Comparison of ENCODE assay signal across 8 mouse cellular contexts in genomic region chr6:106769290-106769866, GRCm38 (mm10). TPM values are rescaled to one million over a fixed set of nuclear protein-coding genes. Genes with fewer than 3 reads are reported as not detected.
A peak's percentile ranks its signal among the peaks of the same experiment; 100 is the strongest.
DNase-seq lines count a peak whose midpoint lies in the region; ATAC-seq lines count a peak whose summit lies in the region.

No protein-coding gene starts in this region.

- H3K27ac ChIP-seq in neural tube, embryonic 11.5 days (ENCODE audit: low read depth, low read length): 0 out of 2 replicates have a peak overlapping the region, but pooled peaks have one; percentile 4
- no peak overlapping the region for H3K27ac ChIP-seq in embryonic facial prominence, embryonic 11.5 days (replicated peaks; ENCODE audit: low read depth, low read length)
- H3K27ac ChIP-seq in intestine, embryonic 14.5 days (ENCODE audit: low read depth): peak overlapping the region; percentile 65
- peak overlapping the region; percentile 69; the same call in 1 of the 2 replicates for H3K27ac ChIP-seq in midbrain, embryonic 15.5 days

- DNase-seq in neural tube, embryonic 11.5 days (ENCODE audit: low spot score): peak; percentile 11
- DNase-seq in neural tube, embryonic 10.5 days (ENCODE audit: extremely low spot score, low spot score): no peak
- no peak for DNase-seq in embryonic facial prominence, embryonic 11.5 days (ENCODE audit: low spot score)
- no peak for DNase-seq in intestine, embryonic 14.5 days (ENCODE audit: low spot score)
- DNase-seq in MN1 (ENCODE audit: low spot score): no peak
- no peak for DNase-seq in frontal cortex, postnatal 36 days (ENCODE audit: low spot score in 2 of 2)
- no peak for DNase-seq in thymus, postnatal 25 days

- ATAC-seq in neural tube, embryonic 11.5 days (ENCODE audit: insufficient read depth, low FRiP score, low TSS enrichment): peak; percentile 78
- peak; percentile 86 for ATAC-seq in embryonic facial prominence, embryonic 11.5 days (replicated peaks; ENCODE audit: insufficient number of reproducible peaks, low FRiP score, low TSS enrichment, low read depth)
- peak; percentile 85 for ATAC-seq in intestine, embryonic 14.5 days (replicated peaks; ENCODE audit: low FRiP score, low TSS enrichment, low read depth)
- peak; percentile 84 for ATAC-seq in midbrain, embryonic 15.5 days (replicated peaks)

- no peaks in the 10 kb centered on the region for H3K27me3 ChIP-seq in neural tube, embryonic 11.5 days (ENCODE audit: control insufficient read depth, insufficient read depth, low read length)
- H3K27me3 ChIP-seq in embryonic facial prominence, embryonic 11.5 days (ENCODE audit: control insufficient read depth, insufficient read depth, low read length): no peaks in the 10 kb centered on the region
- no peaks in the 10 kb centered on the region for H3K27me3 ChIP-seq in intestine, embryonic 14.5 days (replicated peaks; ENCODE audit: control insufficient read depth, insufficient read depth, low read length)
- H3K27me3 ChIP-seq in midbrain, embryonic 15.5 days (replicated peaks): no peaks in the 10 kb centered on the region

- H3K9ac ChIP-seq in neural tube, embryonic 11.5 days (ENCODE audit: low read length): peak overlapping the region; percentile 66
- peak overlapping the region; percentile 62 for H3K9ac ChIP-seq in embryonic facial prominence, embryonic 11.5 days (replicated peaks; ENCODE audit: low read length)
- H3K9ac ChIP-seq in intestine, embryonic 14.5 days (ENCODE audit: low read length): peak overlapping the region; percentile 66
- H3K9ac ChIP-seq in midbrain, embryonic 15.5 days: peak overlapping the region; percentile 59

- peak overlapping the region; percentile 65 for H3K4me2 ChIP-seq in neural tube, embryonic 11.5 days (ENCODE audit: low read depth)
- peak overlapping the region; percentile 57 for H3K4me2 ChIP-seq in embryonic facial prominence, embryonic 11.5 days (ENCODE audit: low read depth, low read length)
- H3K4me2 ChIP-seq in intestine, embryonic 14.5 days (ENCODE audit: low read length): peak overlapping the region; percentile 98
- H3K4me2 ChIP-seq in midbrain, embryonic 15.5 days: peak overlapping the region; percentile 92

- H3K36me3 ChIP-seq in neural tube, embryonic 11.5 days (ENCODE audit: control insufficient read depth, insufficient read depth, low read length): 0 out of 2 replicates have a peak, but pooled peaks cover 2% of the 10 kb centered on the region
- H3K36me3 ChIP-seq in embryonic facial prominence, embryonic 11.5 days (replicated peaks; ENCODE audit: control insufficient read depth, insufficient read depth, low read depth, low read length): no peaks in the 10 kb centered on the region
- H3K36me3 ChIP-seq in intestine, embryonic 14.5 days (ENCODE audit: control insufficient read depth, insufficient read depth, low read length): peaks cover 29% of the 10 kb centered on the region
- peaks cover 4% of the 10 kb centered on the region; the same call in 1 of the 2 replicates for H3K36me3 ChIP-seq in midbrain, embryonic 15.5 days (replicated peaks)

- no peaks in the 10 kb centered on the region for H3K9me3 ChIP-seq in neural tube, embryonic 11.5 days (ENCODE audit: control insufficient read depth, low read length)
- H3K9me3 ChIP-seq in embryonic facial prominence, embryonic 11.5 days (replicated peaks; ENCODE audit: control insufficient read depth, low read length): no peaks in the 10 kb centered on the region
- H3K9me3 ChIP-seq in intestine, embryonic 14.5 days (ENCODE audit: control insufficient read depth, low read length): no peaks in the 10 kb centered on the region
- no peaks in the 10 kb centered on the region for H3K9me3 ChIP-seq in midbrain, embryonic 15.5 days

- 1% methylated on average over 33 of the region's 33 CpGs for WGBS in neural tube, embryonic 11.5 days
- WGBS in embryonic facial prominence, embryonic 11.5 days: under 1% methylated on average over 33 of the region's 33 CpGs
- WGBS in intestine, embryonic 14.5 days: 2% methylated on average over 33 of the region's 33 CpGs
- 2% methylated on average over 33 of the region's 33 CpGs for WGBS in midbrain, embryonic 15.5 days

- H3K4me3 ChIP-seq in neural tube, embryonic 11.5 days (ENCODE audit: low read depth, low read length): peak overlapping the region; percentile 81
- H3K4me3 ChIP-seq in embryonic facial prominence, embryonic 11.5 days (ENCODE audit: low read depth, low read length): peak overlapping the region; percentile 84
- peak overlapping the region; percentile 93 for H3K4me3 ChIP-seq in intestine, embryonic 14.5 days (ENCODE audit: low read depth, low read length)
- peak overlapping the region; percentile 97 for H3K4me3 ChIP-seq in midbrain, embryonic 15.5 days

- peaks cover 10% of the 10 kb centered on the region for H3K4me1 ChIP-seq in neural tube, embryonic 11.5 days (ENCODE audit: control insufficient read depth, insufficient read depth, low read length)
- no peaks in the 10 kb centered on the region for H3K4me1 ChIP-seq in embryonic facial prominence, embryonic 11.5 days (ENCODE audit: control insufficient read depth, insufficient read depth, low read length)
- peaks cover 10% of the 10 kb centered on the region for H3K4me1 ChIP-seq in intestine, embryonic 14.5 days (replicated peaks; ENCODE audit: control insufficient read depth, insufficient read depth, low read length)
- H3K4me1 ChIP-seq in midbrain, embryonic 15.5 days: peaks cover 15% of the 10 kb centered on the region

RNA-seq across cellular contexts. Expression of gene Trnt1, which starts 0.5 kb away (rescaled TPM):
- polyA plus RNA-seq in neural tube, embryonic 11.5 days (2014; fragmentation: Nextera tagmentation; extraction: Ambion mirVana): 72.1 and 74.2 TPM in 2 replicates
- 79.2 and 91.4 TPM in 2 replicates for polyA plus RNA-seq in embryonic facial prominence, embryonic 11.5 days (2014; fragmentation: Nextera tagmentation; extraction: Ambion mirVana)
- 59.8 and 60.7 TPM in 2 replicates for polyA plus RNA-seq in intestine, embryonic 14.5 days (2014; fragmentation: Nextera tagmentation; extraction: Ambion mirVana)
- polyA plus RNA-seq in midbrain, embryonic 15.5 days (2015; fragmentation: Nextera tagmentation; extraction: Ambion mirVana): 55.8 and 59.5 TPM in 2 replicates

RNA-seq across cellular contexts. Expression of gene Il5ra, which starts 20.5 kb away (rescaled TPM):
- polyA plus RNA-seq in neural tube, embryonic 11.5 days (2014; fragmentation: Nextera tagmentation; extraction: Ambion mirVana): not detected in 2 replicates
- polyA plus RNA-seq in embryonic facial prominence, embryonic 11.5 days (2014; fragmentation: Nextera tagmentation; extraction: Ambion mirVana): 0.13 TPM in 1 of 2 replicates, not detected in the other
- polyA plus RNA-seq in intestine, embryonic 14.5 days (2014; fragmentation: Nextera tagmentation; extraction: Ambion mirVana): not detected in 2 replicates
- polyA plus RNA-seq in midbrain, embryonic 15.5 days (2015; fragmentation: Nextera tagmentation; extraction: Ambion mirVana): 0.09 TPM in 1 of 2 replicates, not detected in the other

RNA-seq across cellular contexts. Expression of gene Crbn, which starts 30.5 kb away (rescaled TPM):
- 54.5 and 58.4 TPM in 2 replicates for polyA plus RNA-seq in neural tube, embryonic 11.5 days (2014; fragmentation: Nextera tagmentation; extraction: Ambion mirVana)
- 55.6 and 57.3 TPM in 2 replicates for polyA plus RNA-seq in embryonic facial prominence, embryonic 11.5 days (2014; fragmentation: Nextera tagmentation; extraction: Ambion mirVana)
- polyA plus RNA-seq in intestine, embryonic 14.5 days (2014; fragmentation: Nextera tagmentation; extraction: Ambion mirVana): 39.6 and 46.0 TPM in 2 replicates
- polyA plus RNA-seq in midbrain, embryonic 15.5 days (2015; fragmentation: Nextera tagmentation; extraction: Ambion mirVana): 59.7 and 61.0 TPM in 2 replicates
